Mouse (Mus musculus) gastrocnemius, postnatal 14 days (tissue): Measurements from ENCODE around the gene Shank2. TPM values are rescaled to one million over a fixed set of nuclear protein-coding genes. Genes with fewer than 3 reads are reported as not detected.

Source experiments
- DNase-seq: peaks from one replicate; pipeline ENCODE4 v3.0.0; 2021; ENCODE audit warnings: mixed read lengths
- intact Hi-C: fragments of 180-260 bp; cut with DNase I; formaldehyde crosslinking; loops from one replicate; pipeline ENCODE4 v1.15.1; 2025; ENCODE audit warnings: low total_unique reads
- total RNA-seq, 2 experiments: library from RNA; stranded (reverse); gene quantifications; 2 replicates each; pipeline ENCODE4 v1.2.3; 2021

Shank2 gene
- total RNA-seq, 2 experiments from 2014 or later, result 0.07 to 0.39 TPM

DNA sequence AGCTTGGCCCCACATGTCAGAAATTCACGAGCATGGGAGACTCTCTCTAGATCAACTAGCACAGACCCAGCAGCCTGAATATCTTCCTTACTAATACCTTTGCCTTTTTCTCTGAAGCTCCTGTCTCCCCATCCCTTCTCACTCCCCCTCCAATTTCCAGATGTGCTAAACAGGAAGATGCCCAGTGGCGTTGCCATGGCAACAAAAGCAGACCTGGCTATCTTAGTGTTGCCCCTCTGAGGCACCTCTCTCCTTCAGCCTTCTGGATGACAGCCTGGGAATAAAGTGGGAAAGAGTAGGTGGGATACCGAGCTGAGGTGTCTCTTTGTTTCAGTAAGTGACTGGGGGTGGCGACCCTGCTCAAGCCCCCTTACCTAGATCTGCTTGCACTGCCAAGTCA is 146.4 kb downstream of the Shank2 start:
- intact Hi-C loops, result no loop called here

DNA sequence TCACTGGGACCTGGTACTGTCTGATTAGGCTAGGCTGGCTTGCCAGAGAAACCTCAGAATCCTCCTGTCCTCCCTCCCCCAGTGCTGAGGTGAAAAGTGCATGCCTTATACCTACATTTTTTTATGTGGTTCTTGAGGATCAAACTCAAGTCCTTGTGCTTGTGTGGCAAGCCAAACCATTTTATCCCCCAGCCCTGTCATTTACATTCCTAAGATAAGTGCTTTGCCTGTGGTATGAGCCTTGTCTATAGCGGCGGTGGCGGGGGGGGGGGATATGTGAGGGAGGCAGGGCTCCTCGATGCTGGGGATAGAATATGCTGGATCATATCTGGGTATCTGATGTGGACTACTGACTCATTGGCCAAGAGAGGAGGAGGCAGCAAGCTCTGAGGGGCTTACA is 151.4 kb downstream of the Shank2 start:
- DNase-seq, result no peak
- intact Hi-C loops, result no loop called here

More for the DNA sequence above, 146.4 kb downstream of the Shank2 start:
- no peak for DNase-seq

DNA sequence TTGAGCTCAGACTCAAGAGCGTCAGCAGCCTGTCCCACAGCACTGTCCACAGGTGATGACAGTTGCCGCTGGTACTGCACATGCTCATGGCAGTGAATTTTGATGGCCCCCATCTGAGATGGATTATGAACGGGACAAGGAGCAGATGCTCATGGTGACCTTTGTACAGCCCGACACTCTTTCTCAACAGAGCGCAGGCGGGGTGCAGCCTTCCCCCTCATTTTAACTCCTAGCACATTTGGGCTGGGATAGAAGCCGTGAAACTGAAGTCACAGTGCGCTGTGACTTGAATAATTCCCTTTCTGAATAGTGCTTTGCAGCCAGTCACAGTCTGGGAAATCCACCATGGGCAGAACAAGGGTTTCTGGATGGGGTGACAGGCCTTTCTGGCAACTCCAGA is 152.0 kb downstream of the Shank2 start:
- DNase-seq, result no peak
- intact Hi-C loops, result no loop called here

DNA sequence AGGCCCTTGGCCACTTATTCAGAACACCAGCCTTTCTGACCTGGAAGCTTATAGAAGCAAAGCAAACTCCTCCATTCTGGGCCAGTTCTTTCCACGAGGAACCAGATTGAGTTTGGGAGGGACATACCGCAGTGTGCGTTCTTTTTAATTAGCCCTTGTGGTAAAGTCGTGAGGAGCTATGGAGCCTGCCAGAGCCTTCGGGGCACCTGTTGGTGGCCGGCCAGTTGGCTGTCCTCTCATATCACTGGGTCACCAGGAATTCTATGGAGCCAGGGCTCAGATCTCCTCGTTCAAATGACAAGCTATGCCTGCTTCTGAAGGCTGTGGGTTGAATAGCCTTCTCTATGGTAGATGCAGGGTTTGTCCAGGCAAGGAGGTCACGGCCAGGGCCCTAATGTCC is 156.2 kb downstream of the Shank2 start:
- no peak for DNase-seq
- intact Hi-C loops, result no loop called here

DNA sequence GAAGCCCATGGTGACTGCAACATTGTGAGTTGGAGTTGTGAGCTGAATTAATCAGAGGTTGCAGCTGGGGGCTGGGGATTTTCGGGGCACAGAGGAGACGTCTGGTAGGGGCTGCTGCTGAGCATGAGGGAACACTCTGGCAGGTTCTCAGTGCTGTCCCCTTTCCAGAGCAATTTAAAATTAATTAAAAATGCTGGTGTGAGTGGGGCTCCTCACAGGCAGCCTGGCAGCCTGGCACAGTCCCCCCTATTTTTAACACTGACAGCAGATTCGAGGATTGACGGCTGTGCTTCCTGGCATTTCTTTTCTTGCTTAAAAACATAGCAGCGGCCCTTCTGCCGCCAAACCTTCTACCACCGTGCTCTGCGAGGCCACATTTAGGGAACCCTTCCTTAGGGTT is 157.8 kb downstream of the Shank2 start:
- no peak for DNase-seq
- intact Hi-C loops, result no loop called here

DNA sequence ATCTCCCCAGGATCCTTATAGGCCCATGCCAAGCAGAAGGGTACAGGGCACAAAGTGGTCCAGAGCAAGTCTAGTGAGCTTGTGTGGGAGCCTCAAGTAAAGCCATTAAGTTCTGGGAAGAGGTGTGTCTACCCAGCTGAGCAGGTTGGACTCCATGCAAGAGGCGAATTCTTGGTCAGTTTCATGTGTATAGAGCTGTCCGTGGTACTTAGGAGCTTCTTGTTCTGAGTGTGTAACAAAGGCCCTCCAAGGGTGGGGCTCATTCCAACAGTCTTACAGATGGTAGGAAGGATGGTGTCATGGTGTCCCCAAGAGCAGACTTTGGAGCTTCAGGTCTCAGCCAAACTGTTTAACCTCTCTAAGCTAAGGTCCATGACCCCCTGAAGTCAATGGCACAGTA is 158.3 kb downstream of the Shank2 start:
- intact Hi-C loops, result no loop called here

DNA sequence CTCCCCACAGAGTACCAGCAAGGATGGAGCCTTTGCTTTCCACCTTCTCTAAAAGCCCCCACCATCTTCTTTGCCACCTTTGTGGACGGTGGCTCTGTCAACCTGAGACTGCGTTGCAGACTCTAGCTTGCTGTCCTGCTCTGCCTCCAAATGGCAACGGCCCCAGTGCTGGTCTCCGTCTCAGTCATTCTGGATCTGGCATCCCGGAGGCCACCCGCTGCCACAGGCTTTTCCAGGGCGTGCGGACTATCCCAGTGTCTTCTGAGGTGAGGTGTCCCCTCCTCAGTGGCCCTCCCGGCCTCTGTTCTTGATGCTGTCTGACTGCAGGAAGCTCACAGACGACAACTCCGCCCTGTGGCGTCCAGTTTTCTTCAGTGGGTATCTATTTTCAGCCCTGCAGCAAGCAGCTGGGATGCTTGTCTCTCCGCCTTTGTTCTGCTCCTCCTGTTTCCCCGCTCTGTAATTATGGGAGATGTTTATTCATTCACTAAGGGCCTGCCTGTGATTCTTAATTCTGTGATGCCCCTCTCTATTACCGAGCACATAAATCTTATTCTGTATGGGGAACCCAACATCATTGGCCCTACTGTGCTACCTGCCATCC is 159.0 kb downstream of the Shank2 start:
- intact Hi-C loops, result no loop called here
- no peak for DNase-seq

More for the DNA sequence above, 158.3 kb downstream of the Shank2 start:
- no peak for DNase-seq

DNA sequence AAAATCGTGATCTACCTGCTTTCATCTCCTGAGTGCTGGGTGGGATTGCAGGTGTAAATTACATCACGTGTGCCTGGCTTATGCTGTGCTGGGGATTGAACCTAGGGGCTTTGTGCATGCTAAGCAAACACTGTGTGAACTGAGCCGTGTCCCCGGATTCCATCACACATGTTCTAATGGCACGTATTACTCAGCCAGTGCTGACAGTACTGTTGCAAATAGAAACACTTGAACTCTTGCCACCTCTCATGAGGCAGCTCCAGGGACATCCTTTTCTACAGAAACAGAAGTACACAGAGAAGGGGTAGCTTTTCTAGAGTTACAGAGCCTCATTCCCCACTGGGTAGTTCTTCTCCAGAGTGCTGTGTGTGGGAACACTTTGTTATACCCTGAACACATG is 168.5 kb downstream of the Shank2 start:
- no peak for DNase-seq
- intact Hi-C loops, result no loop called here

DNA sequence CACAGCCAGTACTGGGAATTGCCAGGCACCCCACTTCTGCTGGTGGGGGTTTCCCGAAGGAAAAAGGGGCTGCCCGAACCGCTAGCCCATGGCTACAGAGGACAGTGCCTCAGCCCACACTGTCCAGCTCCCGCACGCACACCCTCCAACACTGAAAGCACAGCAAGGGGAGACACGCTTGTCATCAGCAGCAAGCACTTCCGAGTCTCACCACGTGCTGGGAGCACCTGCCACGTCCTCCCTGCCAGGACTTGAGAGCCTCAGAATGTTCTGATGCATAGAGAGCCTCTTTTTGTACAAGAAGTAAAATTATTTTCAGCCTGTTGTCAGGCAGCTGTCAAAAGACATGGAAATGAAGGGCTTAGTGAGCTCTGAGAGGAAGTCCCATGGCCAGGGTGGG is 169.0 kb downstream of the Shank2 start:
- intact Hi-C loops, result no loop called here

DNA sequence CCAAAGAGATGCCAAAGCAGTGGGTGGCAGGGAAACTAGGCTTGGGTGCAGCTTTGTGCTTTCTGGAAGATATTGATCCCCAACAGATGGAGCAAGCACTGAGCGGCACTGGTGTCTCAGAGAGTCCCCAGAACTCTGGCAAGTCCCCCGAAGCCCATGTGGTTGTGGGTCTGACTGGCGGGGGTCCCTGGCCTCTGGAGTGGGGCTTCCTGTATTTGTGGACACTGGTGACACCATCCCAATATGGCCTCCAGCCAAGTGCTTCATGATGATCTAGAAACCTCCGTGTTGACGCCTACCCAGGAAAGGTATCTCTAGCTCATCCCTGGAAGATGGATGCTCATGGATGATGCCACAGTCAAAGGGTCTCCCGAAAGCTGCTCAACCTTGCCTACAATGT is 172.1 kb downstream of the Shank2 start:
- DNase-seq, result no peak
- intact Hi-C loops, result no loop called here

More for the DNA sequence above, 169.0 kb downstream of the Shank2 start:
- no peak for DNase-seq

DNA sequence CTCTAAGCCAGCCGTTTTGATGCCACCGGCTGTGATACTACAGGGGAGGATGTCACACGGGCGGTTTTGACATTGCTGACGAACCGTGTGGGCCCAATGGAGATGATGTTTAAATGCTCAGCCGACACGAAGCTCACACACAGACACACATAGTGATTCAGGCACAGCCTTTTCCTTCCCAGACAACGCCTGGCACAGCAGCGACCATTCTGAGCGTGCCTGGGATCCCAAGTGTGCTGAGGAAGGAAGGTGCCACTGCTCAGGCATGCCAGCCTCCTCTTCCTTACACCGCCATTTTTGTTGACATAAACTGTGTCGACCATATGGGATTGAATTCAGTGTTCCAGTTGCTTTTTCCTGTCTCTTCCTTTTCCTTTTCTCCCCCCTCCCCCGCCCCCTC is 172.6 kb downstream of the Shank2 start:
- intact Hi-C loops, result no loop called here
- DNase-seq, result no peak

DNA sequence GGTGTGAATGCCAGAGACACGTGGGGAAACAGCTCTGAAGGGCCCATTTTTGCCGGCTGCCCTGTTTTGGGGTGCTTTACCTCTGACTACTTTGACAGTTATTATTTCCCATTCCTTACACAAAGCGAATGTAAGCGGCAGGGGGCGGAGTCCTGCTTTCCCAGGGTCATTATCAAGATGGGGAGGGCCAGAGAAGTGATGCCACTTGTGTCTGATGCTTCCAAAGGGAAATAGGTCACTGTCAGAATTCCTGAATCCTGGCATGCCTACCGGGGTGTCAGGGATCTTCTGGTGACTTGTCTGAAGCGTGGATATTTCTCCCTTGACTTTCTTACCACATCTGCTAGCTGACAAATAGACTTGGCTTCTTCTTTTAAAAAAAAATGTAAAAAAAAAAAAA is 173.3 kb downstream of the Shank2 start:
- intact Hi-C loops, result no loop called here
- no peak for DNase-seq

DNA sequence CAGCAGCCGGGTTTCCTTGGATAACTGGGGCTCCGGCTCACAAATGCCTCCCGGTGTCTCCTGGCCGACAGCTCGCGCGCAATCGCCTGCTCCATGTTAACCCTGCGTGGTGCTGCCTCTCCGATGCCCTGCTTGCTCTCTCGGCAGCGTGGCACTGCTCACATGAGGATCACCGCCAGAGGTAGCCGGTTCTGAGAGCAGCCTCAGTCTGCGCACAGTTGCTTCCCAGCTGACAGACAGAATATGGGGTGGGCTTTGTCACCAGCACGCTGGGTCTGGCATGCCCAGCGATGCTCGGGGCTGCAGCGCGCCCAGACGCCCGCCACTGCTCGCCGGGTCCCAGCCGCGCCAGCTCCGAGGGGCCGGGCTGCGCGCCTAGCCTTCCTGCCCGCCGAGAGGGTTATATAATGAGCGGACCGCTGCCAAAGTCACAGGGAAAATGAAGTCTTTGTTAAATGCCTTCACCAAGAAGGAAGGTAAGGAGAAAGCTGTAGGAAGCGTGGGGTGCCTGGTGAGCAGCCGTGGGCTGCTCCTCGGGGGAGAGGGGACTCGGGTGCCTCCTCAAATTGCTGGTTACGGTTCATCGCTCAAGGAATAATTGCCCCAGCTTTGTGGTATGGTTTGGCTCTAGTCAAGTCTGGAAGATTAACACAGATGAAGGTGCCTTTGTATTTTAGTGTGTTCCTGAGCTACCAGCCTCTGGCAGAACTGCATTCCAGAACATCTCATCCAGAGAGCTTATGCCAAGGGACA is 173.9 kb downstream of the Shank2 start:
- intact Hi-C loops, result no loop called here
- no peak for DNase-seq

DNA sequence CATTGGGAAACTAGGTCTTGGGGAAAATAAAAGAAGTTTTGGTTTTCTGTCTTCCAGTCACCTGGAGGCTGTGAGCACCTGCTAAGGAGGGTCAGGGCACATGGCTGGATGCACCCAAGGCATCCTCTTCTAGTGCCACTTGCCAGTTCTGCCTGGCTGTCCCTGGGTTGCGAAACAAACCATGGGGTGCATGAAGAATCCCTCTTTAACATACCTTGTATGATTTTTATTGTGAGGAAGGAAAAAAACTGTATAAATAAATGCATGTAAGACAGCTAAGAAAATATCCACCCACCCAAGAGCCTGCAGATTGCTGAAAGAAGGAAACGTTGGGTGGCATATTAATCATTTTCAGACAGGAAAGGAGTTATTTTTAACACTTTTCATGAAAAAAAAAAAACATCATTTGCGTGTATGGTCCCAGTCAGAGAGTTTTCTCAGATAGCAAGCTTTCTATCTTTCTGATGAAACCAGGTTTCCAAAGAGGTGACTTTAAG is 174.6 kb downstream of the Shank2 start:
- intact Hi-C loops, result no loop called here
- DNase-seq, result no peak

DNA sequence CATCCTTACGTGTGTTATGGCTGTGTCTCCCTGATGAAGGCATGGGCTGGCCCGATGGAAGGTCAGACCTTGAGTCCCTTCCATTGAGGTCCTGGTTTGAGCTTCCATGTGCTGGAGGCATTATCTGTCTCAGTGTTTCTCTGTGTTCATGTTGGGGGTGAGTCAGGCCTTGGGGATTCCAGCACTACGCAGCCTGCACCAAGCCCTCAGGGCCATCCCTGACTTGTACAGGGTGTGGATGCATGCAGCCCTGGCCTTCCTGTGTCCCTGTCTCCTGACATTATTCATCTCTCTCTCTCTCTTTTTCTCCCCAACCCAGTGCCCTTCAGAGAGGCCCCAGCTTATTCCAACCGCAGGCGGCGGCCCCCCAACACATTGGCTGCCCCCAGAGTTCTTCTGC is 177.7 kb downstream of the Shank2 start:
- no peak for DNase-seq
- intact Hi-C loops, result no loop called here

DNA sequence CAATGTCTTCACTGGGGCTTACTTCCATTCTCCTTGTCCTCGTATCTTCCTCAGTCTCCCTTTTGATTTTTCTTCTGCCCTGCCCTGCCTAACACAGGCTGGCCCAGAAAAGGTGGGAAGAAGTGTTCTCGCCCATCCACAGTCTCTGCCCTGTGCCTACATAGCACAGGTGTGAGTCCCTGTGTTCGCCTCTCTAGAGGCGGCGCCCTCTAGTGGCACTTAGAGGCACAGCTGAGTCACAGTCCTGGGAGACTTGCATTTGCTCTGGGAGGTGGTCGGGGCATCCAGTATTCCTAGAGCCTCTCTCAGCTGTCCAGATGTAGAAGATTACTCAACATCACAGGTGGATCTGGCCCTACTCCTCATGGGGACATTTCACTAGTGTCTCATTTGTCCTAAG is 179.2 kb downstream of the Shank2 start:
- intact Hi-C loops, result no loop called here
- peak; percentile 38 for DNase-seq

DNA sequence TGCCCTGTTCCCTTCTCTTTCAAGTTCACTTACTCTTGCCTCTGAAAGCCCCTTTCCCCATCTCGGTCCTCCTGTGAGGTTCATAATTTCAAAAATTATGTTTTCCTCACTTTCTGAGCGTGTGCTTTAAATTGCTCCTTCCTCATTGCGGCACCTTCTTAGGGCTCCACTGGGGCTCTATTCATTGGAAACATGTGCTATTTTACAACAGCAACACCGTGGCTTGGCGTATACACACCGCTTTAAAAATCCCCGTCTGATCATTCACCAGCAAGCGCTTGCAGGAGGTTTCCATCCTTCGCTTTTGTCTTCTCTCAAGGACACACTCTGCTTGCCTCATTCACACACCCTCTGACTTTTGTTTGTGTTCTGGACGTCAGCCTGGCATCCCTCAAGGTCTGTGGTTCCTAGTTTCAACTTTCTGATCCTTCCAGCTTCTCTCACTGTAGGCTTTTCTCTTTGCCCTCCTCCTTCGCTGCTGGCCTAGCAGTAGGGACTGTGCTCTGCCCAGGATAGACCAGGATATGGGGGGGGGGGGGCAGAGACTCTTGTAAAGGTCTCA is 186.2 kb downstream of the Shank2 start:
- intact Hi-C loops, result no loop called here
- DNase-seq, result no peak

DNA sequence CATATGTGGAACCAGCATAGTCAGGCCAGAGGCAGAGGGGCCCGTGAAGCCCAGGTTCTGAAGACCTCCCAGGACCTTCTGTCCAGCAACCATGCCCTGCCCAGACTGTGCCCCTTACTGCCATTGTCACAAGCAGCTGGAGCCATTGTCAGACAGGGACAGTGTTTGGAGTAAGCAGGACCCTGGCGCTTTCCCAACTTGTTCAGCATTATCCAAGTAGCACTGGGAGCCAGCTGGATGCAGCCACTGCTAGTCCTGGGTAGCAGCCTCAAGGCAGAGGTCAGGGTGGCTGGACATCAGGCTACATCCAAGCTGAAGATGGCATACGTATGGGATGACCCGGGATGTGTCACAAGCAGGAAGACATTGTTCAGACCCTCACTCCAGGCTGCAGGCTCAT is 187.7 kb downstream of the Shank2 start:
- intact Hi-C loops, result no loop called here

DNA sequence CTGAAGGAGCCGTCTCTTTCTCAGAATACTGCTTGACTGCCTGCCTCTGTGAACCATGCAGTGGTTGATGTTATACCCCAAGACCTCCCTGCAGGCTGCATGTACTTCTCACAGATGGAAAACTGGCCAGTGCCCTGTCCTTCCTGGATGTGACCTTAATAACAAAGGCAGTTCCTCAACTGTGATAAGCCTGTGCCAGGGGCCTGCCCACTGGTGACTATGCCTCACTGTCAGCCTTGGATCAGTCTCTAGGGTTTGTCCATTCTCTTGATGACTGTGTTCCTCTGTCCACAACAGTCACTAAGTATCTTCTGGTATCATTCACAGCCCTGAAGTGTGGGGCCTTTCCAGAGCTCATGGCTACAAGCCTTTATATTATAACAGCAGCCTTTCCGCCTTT is 196.8 kb downstream of the Shank2 start:
- DNase-seq, result no peak
- intact Hi-C loops, result no loop called here

More for the DNA sequence above, 187.7 kb downstream of the Shank2 start:
- no peak for DNase-seq

DNA sequence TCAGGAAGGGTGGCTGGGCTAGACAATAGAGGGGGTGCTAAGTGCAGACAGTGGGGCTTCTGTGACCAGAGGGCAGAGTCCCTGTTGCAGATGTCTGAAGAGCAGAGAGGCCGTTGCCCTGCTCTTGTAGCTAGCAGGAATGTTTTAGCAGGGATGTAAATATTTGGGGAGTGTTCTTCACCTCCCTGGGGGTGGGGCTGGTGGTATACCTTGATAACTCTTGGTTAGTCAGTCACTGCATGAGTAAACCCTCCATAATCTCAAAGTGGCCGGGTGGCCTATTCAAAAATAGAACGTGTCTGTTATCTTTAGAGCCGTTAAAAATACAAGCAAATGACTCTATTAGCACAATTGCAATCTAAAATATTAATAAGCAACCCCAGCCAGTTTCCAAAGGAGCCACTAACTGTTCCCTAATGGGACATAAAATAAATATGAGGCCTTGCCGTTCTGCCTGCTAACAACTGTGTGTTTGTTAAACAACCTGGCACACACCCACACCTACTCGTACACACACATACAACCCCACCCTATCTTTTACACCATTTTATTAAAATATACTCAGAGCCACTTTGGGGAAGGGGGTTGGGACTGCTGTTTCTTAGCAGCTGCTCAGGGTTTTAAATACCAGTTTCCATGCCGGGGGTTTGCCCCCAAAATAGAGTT is 200.4 kb downstream of the Shank2 start:
- intact Hi-C loops, result no loop called here
- no peak for DNase-seq
